In the genomic region with DNA sequence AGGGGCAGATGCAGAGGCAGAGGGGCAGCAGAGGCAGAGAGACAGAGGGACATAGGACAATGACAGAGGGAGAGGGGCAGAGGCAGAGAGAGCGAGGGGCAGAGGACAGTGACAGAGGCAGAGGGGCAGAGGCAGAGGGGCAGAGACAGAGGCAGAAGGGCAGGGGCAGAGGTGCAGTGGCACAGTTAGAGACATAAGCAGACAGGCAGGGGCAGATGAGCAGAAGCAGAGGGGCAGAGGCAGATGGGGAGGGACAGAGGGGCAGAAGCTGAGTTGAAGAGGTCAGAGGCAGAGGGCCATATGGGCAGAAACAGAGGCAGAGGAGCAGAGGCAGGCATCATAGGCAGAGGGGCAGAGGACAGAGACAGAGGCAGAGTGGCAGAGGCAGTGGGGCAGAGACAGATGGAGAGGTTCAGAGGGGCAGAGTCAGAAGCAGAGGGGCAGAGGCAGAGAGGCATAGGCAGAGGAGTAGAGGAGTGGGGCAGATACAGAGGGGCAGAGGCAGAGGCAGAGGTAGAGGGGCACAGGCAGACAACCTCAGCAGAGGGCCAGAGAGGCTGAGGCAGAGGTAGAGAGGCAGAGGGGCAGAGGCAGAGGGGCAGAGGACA, we compare ENCODE assay signal across 13 mouse cellular contexts. TPM values are rescaled to one million over a fixed set of nuclear protein-coding genes. Genes with fewer than 3 reads are reported as not detected.
A peak's percentile ranks its signal among the peaks of the same experiment; 100 is the strongest.
DNase-seq lines count a peak whose midpoint lies in the region; ATAC-seq lines count a peak whose summit lies in the region.
"Had no signal": no experiment of that assay in that cellular context is flagged by ENCODE, and none has a peak within 500 bp of the region (broad histone marks: within the 10 kb centered on the region; RNA-seq: fewer than 3 reads in every experiment).

No protein-coding gene starts in this region.

- no peak overlapping the region for H3K4me2 ChIP-seq in kidney, embryonic 15.5 days
- H3K4me2 ChIP-seq in forebrain, embryonic 15.5 days (replicated peaks) = no peak overlapping the region
- H3K4me2 ChIP-seq in liver, embryonic 13.5 days = no peak overlapping the region
- no peak overlapping the region for H3K4me2 ChIP-seq in neural tube, embryonic 12.5 days (replicated peaks)

- H3K36me3 ChIP-seq in kidney, embryonic 15.5 days = no peaks in the 10 kb centered on the region
- H3K36me3 ChIP-seq in forebrain, embryonic 15.5 days = no peaks in the 10 kb centered on the region
- H3K36me3 ChIP-seq in liver, embryonic 13.5 days = no peaks in the 10 kb centered on the region
- H3K36me3 ChIP-seq in neural tube, embryonic 12.5 days = 0 out of 2 replicates have a peak, but pooled peaks cover 3% of the 10 kb centered on the region

- H3K27me3 ChIP-seq in kidney, embryonic 15.5 days = peaks cover 25% of the 10 kb centered on the region
- H3K27me3 ChIP-seq in forebrain, embryonic 15.5 days = no peaks in the 10 kb centered on the region
- peaks cover 12% of the 10 kb centered on the region; the same call in 1 of the 2 replicates for H3K27me3 ChIP-seq in liver, embryonic 13.5 days
- H3K27me3 ChIP-seq in neural tube, embryonic 12.5 days (replicated peaks) = peaks cover 31% of the 10 kb centered on the region

- no peak overlapping the region for H3K4me3 ChIP-seq in kidney, embryonic 15.5 days (replicated peaks)
- no peak overlapping the region for H3K4me3 ChIP-seq in forebrain, embryonic 15.5 days
- no peak overlapping the region for H3K4me3 ChIP-seq in liver, embryonic 13.5 days (replicated peaks)
- no peak overlapping the region for H3K4me3 ChIP-seq in neural tube, embryonic 12.5 days

- WGBS in kidney, embryonic 15.5 days = 83% methylated on average over 1 of the region's 1 CpGs
- 71% methylated on average over 1 of the region's 1 CpGs for WGBS in forebrain, embryonic 15.5 days
- 60% methylated on average over 1 of the region's 1 CpGs for WGBS in liver, embryonic 13.5 days (ENCODE audit: insufficient replicate concordance)
- 76% methylated on average over 1 of the region's 1 CpGs for WGBS in neural tube, embryonic 12.5 days

- no peak overlapping the region for H3K9ac ChIP-seq in kidney, embryonic 15.5 days
- H3K9ac ChIP-seq in forebrain, embryonic 15.5 days (replicated peaks) = no peak overlapping the region
- H3K9ac ChIP-seq in liver, embryonic 13.5 days = no peak overlapping the region
- H3K9ac ChIP-seq in neural tube, embryonic 12.5 days = no peak overlapping the region

- no peak overlapping the region for H3K27ac ChIP-seq in kidney, embryonic 15.5 days
- no peak overlapping the region for H3K27ac ChIP-seq in forebrain, embryonic 15.5 days (replicated peaks)
- no peak overlapping the region for H3K27ac ChIP-seq in liver, embryonic 13.5 days
- no peak overlapping the region for H3K27ac ChIP-seq in neural tube, embryonic 12.5 days

- ATAC-seq in kidney, embryonic 15.5 days (replicated peaks; ENCODE audit: low FRiP score) = peak; percentile 62; the same call in 1 of the 2 replicates
- ATAC-seq in forebrain, embryonic 15.5 days (replicated peaks) = peak; percentile 80
- peak; percentile 62 for ATAC-seq in liver, embryonic 13.5 days (ENCODE audit: low read depth)
- ATAC-seq in neural tube, embryonic 12.5 days (ENCODE audit: low FRiP score, low read depth) = peak; percentile 77

- no peaks in the 10 kb centered on the region for H3K4me1 ChIP-seq in kidney, embryonic 15.5 days
- no peaks in the 10 kb centered on the region for H3K4me1 ChIP-seq in forebrain, embryonic 15.5 days
- H3K4me1 ChIP-seq in liver, embryonic 13.5 days (replicated peaks) = no peaks in the 10 kb centered on the region
- 0 out of 2 replicates have a peak, but pooled peaks cover 2% of the 10 kb centered on the region for H3K4me1 ChIP-seq in neural tube, embryonic 12.5 days

- no peaks in the 10 kb centered on the region for H3K9me3 ChIP-seq in kidney, embryonic 15.5 days (replicated peaks)
- H3K9me3 ChIP-seq in forebrain, embryonic 15.5 days = no peaks in the 10 kb centered on the region
- H3K9me3 ChIP-seq in liver, embryonic 13.5 days (replicated peaks) = no peaks in the 10 kb centered on the region
- H3K9me3 ChIP-seq in neural tube, embryonic 12.5 days = no peaks in the 10 kb centered on the region

- no peak for DNase-seq in kidney, adult 8-10 months
- no peak for DNase-seq in liver, embryonic 13.5 days
- DNase-seq in lung, adult 18-20 months = no peak
- DNase-seq in layer of hippocampus, postnatal 36 days = no peak
- no peak for DNase-seq in cerebellum, postnatal 10 days
- DNase-seq: adrenal gland, postnatal 14 days; cerebellum, postnatal 25 days; kidney, postnatal 36 days; lung, postnatal 4 days; retina, postnatal 1 day had no signal

RNA-seq across cellular contexts. Expression of gene Atg4a, which starts 40.3 kb away (rescaled TPM):
- 18.0 and 20.6 TPM in 2 replicates for polyA plus RNA-seq in kidney, embryonic 15.5 days (2015; fragmentation: Nextera tagmentation; extraction: Ambion mirVana)
- polyA plus RNA-seq in forebrain, embryonic 15.5 days (2015; fragmentation: Nextera tagmentation; extraction: Ambion mirVana) = 12.4 and 14.6 TPM in 2 replicates
- polyA plus RNA-seq in liver, embryonic 13.5 days (2015; fragmentation: Nextera tagmentation; extraction: Ambion mirVana) = 23.9 and 29.3 TPM in 2 replicates
- 13.2 and 18.2 TPM in 2 replicates for polyA plus RNA-seq in neural tube, embryonic 12.5 days (2016; fragmentation: Nextera tagmentation; extraction: Ambion mirVana)
- 10 to 100 TPM in 1 of 2 experiments, 1 to 10 TPM in 1; 7.1 to 11.3 TPM for total RNA-seq in layer of hippocampus, postnatal 36 days (2021)

RNA-seq across cellular contexts. Expression of gene Psmd10, which starts 40.5 kb away (rescaled TPM):
- 51.3 and 56.3 TPM in 2 replicates for polyA plus RNA-seq in kidney, embryonic 15.5 days (2015; fragmentation: Nextera tagmentation; extraction: Ambion mirVana)
- polyA plus RNA-seq in forebrain, embryonic 15.5 days (2015; fragmentation: Nextera tagmentation; extraction: Ambion mirVana) = 39.9 and 44.7 TPM in 2 replicates
- polyA plus RNA-seq in liver, embryonic 13.5 days (2015; fragmentation: Nextera tagmentation; extraction: Ambion mirVana) = 46.6 and 47.4 TPM in 2 replicates
- 45.4 and 50.1 TPM in 2 replicates for polyA plus RNA-seq in neural tube, embryonic 12.5 days (2016; fragmentation: Nextera tagmentation; extraction: Ambion mirVana)
- 10 to 100 TPM; 18.0 to 20.3 TPM for total RNA-seq in layer of hippocampus, postnatal 36 days (2021)
